Mouse (Mus musculus) retina, embryonic 14.5 days (tissue): ENCODE results near the gene Stx3.

ENCODE experiments used
- DNase-seq: peaks from one replicate; pipeline ENCODE4 v3.0.0-alpha.2; 2015; ENCODE audit warnings: low spot score

Stx3 gene

GRCm38 (mm10) chr19:11807822-11808221 is 11.4 kb downstream of the Stx3 start:
- DNase-seq: no peak

- DNase-seq: no peak
Observed at GRCm38 (mm10) chr19:11807251-11807650, 12.0 kb downstream of the Stx3 start.

- no peak for DNase-seq
Observed at GRCm38 (mm10) chr19:11804423-11804822, 14.8 kb downstream of the Stx3 start.

GRCm38 (mm10) chr19:11800531-11801315 is 18.5 kb downstream of the Stx3 start:
- DNase-seq: no peak

GRCm38 (mm10) chr19:11794447-11794846 is 24.8 kb downstream of the Stx3 start:
- DNase-seq: no peak

- no peak for DNase-seq
Observed at GRCm38 (mm10) chr19:11793741-11794359, 25.4 kb downstream of the Stx3 start.

GRCm38 (mm10) chr19:11791825-11792224 is 27.4 kb downstream of the Stx3 start:
- no peak for DNase-seq

GRCm38 (mm10) chr19:11788876-11789275 is 30.3 kb downstream of the Stx3 start:
- DNase-seq: no peak

GRCm38 (mm10) chr19:11787826-11788225 is 31.4 kb downstream of the Stx3 start:
- no peak for DNase-seq

GRCm38 (mm10) chr19:11785409-11786154 is 33.6 kb downstream of the Stx3 start:
- DNase-seq: no peak

GRCm38 (mm10) chr19:11777191-11777865 is 41.9 kb downstream of the Stx3 start:
- DNase-seq: peak; percentile 79

- peak; percentile 95 for DNase-seq
Observed at GRCm38 (mm10) chr19:11770205-11770892, 48.9 kb downstream of the Stx3 start, which contains the start of gene Mrpl16. Gene Mrpl16, plus strand, starts transcription at chr19:11770391.

- no peak for DNase-seq
Observed at GRCm38 (mm10) chr19:11769257-11769920, 49.8 kb downstream of the Stx3 start.

- DNase-seq: peak; percentile 76
Observed at GRCm38 (mm10) chr19:11768163-11768562, 51.0 kb downstream of the Stx3 start.

- no peak for DNase-seq
Observed at GRCm38 (mm10) chr19:11766413-11766812, 52.8 kb downstream of the Stx3 start.

- DNase-seq: no peak
Observed at GRCm38 (mm10) chr19:11765059-11765458, 54.1 kb downstream of the Stx3 start.

GRCm38 (mm10) chr19:11747298-11747697 is 71.9 kb downstream of the Stx3 start, which contains the start of gene Gif:
Gene Gif, plus strand, starts transcription at chr19:11747554.
- DNase-seq: no peak

GRCm38 (mm10) chr19:11745680-11746079 is 73.5 kb downstream of the Stx3 start:
- no peak for DNase-seq

- DNase-seq: no peak
Observed at GRCm38 (mm10) chr19:11736455-11736854, 82.7 kb downstream of the Stx3 start.

GRCm38 (mm10) chr19:11730278-11730677 is 88.9 kb downstream of the Stx3 start:
- no peak for DNase-seq

GRCm38 (mm10) chr19:11727304-11727703 is 91.9 kb downstream of the Stx3 start:
- DNase-seq: no peak
